Mouse (Mus musculus) intestine, embryonic 15.5 days (tissue): Measurements from ENCODE around the gene Rnf8. TPM values are rescaled to one million over a fixed set of nuclear protein-coding genes. Genes with fewer than 3 reads are reported as not detected.

Experiments used
- ATAC-seq: fragments of 200-750 bp; cut with Nextera tagmentation; 2 replicates; pipeline ENCODE4 v1.8.0; 2017; ENCODE audit warnings: moderate TSS enrichment, moderate library complexity
- H3K27ac ChIP-seq: fragments of 300-500 bp; sonication (generic); 2 replicates; pipeline ENCODE4 v1.5.1; 2015; ENCODE audit warnings: mild to moderate bottlenecking, inconsistent platforms
- H3K27me3 ChIP-seq: fragments of 300-500 bp; sonication (generic); replicated peaks from 2 replicates; pipeline ENCODE4 v1.6.1; 2015; ENCODE audit warnings: inconsistent platforms
- H3K36me3 ChIP-seq: fragments of 300-500 bp; sonication (generic); 2 replicates; pipeline ENCODE4 v1.6.1; 2015; ENCODE audit warnings: inconsistent platforms
- H3K4me1 ChIP-seq: fragments of 300-500 bp; sonication (generic); replicated peaks from 2 replicates; pipeline ENCODE4 v1.6.1; 2015; ENCODE audit warnings: inconsistent platforms
- H3K4me2 ChIP-seq: fragments of 300-500 bp; sonication (generic); replicated peaks from 2 replicates; pipeline ENCODE4 v1.6.1; 2015; ENCODE audit warnings: mild to moderate bottlenecking, inconsistent platforms
- H3K4me3 ChIP-seq: fragments of 300-500 bp; sonication (generic); replicated peaks from 2 replicates; pipeline ENCODE4 v1.5.1; 2015; ENCODE audit warnings: inconsistent platforms
- H3K9ac ChIP-seq: fragments of 300-500 bp; sonication (generic); 2 replicates; pipeline ENCODE4 v1.6.1; 2015; ENCODE audit warnings: inconsistent platforms
- H3K9me3 ChIP-seq: fragments of 300-500 bp; sonication (generic); 2 replicates; pipeline ENCODE4 v1.6.1; 2016; ENCODE audit warnings: inconsistent platforms
- WGBS: fragments of 180-500 bp; shearing (Covaris S2); methylation state at CpG from one replicate; pipeline ENCODE4 v1.1.7; 2015; 5-methylcytosine and 5-hydroxymethylcytosine counted together
- polyA plus RNA-seq: library from polyadenylated mRNA; unstranded; fragments of >200 nt; fragmentation: Nextera tagmentation; extraction: Ambion mirVana; gene quantifications from 2 replicates; pipeline ENCODE4 v1.2.1, GENCODE M21; 2015

The Rnf8 gene
- polyA plus RNA-seq, 1 experiment from 2014 or later: 62.8 TPM

DNA sequence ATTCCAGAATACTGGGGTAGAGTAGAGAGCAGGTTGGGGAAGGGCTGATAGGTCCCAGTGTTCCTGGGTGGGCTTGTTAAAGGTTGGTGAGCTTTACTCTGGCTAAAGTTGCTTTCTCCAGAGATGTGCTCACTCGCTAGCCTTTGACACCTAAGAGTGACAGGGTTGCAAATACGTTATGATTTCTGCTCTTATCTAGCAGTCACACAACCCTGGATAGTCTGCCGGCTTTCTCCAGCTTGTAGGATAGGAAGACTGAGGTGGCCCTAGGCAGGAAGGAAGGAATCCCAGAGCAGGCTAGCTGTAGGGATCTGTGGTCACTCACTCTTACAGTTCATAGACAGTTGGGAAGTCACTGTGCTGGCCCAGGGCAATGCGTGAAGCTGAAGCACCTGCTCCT, 69.7 kb downstream of the Rnf8 start:
- H3K4me2 ChIP-seq: no peak overlapping the region
- no peak overlapping the region for H3K27ac ChIP-seq
- no peak for ATAC-seq
- WGBS: 92% methylated on average over 4 of the region's 4 CpGs
- no peaks in the 10 kb centered on the region for H3K9me3 ChIP-seq
- H3K4me1 ChIP-seq: no peaks in the 10 kb centered on the region
- peaks cover 42% of the 10 kb centered on the region for H3K36me3 ChIP-seq
- H3K27me3 ChIP-seq: no peaks in the 10 kb centered on the region
- no peak overlapping the region for H3K4me3 ChIP-seq
- no peak overlapping the region for H3K9ac ChIP-seq

DNA sequence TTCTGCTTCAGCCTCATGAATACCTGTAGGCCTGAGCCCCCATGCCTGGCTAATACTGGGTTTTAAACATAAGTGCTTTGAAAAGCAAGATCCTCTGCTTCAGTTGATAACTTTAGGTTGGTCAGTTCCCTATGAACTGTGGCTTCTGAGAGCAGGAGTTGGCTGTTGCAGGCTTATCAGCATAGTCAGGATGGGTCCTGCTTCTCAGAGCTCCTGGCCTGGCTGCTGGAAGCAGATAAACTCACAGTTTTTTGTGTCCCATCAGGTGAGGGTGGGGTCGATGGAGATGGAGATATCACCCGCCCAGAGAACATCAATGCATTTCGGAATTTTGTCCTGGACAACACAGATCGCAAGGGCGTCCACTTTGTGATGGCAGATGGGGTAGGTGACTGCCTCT, 72.2 kb downstream of the Rnf8 start:
- no peaks in the 10 kb centered on the region for H3K27me3 ChIP-seq
- H3K27ac ChIP-seq: no peak overlapping the region
- H3K4me3 ChIP-seq: no peak overlapping the region
- H3K36me3 ChIP-seq: peaks cover 45% of the 10 kb centered on the region
- WGBS: 97% methylated on average over 5 of the region's 5 CpGs
- no peak overlapping the region for H3K9ac ChIP-seq
- no peaks in the 10 kb centered on the region for H3K9me3 ChIP-seq
- H3K4me1 ChIP-seq: no peaks in the 10 kb centered on the region
- no peak for ATAC-seq
- no peak overlapping the region for H3K4me2 ChIP-seq

DNA sequence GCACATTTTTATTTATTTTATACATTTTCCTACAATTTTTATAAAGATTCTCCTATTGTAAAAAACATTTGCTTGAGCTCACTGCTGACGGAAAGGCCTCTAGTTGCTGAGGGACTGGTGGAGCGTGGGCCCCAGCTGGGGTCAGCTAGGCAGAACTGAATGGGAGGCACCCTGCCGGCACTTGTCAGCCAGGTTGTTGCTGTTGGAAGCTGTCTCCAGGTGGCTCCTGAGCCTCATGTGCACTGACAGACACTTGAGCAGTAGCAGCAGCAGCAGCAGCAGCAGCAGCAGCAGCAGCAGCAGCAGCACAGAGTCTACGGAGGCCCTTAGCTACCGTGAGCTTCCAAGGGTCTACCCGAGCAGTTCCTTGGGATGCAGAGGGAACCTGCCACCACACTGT, 72.8 kb downstream of the Rnf8 start:
- H3K36me3 ChIP-seq: peaks cover 39% of the 10 kb centered on the region
- H3K27me3 ChIP-seq: no peaks in the 10 kb centered on the region
- 90% methylated on average over 6 of the region's 6 CpGs for WGBS
- H3K4me2 ChIP-seq: no peak overlapping the region
- no peak overlapping the region for H3K27ac ChIP-seq
- H3K9ac ChIP-seq: no peak overlapping the region
- no peaks in the 10 kb centered on the region for H3K9me3 ChIP-seq
- no peak overlapping the region for H3K4me3 ChIP-seq
- ATAC-seq: no peak
- no peaks in the 10 kb centered on the region for H3K4me1 ChIP-seq

DNA sequence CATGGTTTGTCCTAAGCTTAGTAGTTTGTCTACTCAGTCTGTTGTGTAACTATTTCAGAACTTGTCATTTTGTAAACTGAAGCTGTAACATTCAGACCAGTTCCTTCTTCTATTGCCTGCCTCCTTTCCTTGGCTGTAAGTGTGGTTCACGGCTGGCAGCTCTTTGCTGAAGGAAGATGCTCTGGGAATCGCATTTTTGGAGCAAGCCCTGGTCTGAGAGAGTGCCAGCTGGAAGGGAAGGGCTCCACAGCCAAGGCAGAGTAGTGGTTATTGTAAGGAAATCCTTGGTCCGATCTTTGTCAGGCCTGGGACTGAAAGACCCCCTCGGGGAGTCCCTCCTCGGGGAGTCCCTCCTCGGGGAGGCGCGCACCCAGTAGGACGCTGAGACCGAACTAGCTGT, 74.0 kb downstream of the Rnf8 start:
- Histone ChIP-seq H3K4me3 (no peak overlapping the region), H3K27me3 (no peaks in the 10 kb centered on the region), H3K27ac (no peak overlapping the region), H3K36me3 (peaks cover 35% of the 10 kb centered on the region), H3K4me1 (no peaks in the 10 kb centered on the region), H3K4me2 (no peak overlapping the region), H3K9me3 (no peaks in the 10 kb centered on the region), H3K9ac (no peak overlapping the region)
- no peak for ATAC-seq
- WGBS: 96% methylated on average over 10 of the region's 10 CpGs

DNA sequence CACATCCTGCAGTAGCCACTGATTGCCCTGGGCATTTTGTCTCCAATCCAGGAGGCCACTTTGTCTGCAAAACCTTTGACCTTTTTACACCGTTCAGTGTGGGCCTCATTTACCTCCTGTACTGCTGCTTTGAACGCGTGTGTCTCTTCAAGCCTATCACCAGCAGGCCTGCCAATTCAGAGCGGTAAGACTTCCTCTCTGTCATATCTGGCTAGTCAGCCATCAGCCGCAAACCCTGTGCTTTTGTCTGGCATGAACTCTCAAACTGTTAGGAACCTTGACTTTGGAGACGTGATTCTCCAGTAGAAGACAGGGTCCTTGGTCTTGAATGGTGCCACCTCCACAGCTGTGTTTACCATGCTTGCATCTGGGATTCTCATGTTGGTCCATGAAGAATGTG, 75.7 kb downstream of the Rnf8 start:
- H3K27me3 ChIP-seq: no peaks in the 10 kb centered on the region
- H3K4me3 ChIP-seq: no peak overlapping the region
- H3K27ac ChIP-seq: no peak overlapping the region
- no peaks in the 10 kb centered on the region for H3K9me3 ChIP-seq
- peaks cover 37% of the 10 kb centered on the region for H3K36me3 ChIP-seq
- H3K4me2 ChIP-seq: no peak overlapping the region
- ATAC-seq: no peak
- H3K9ac ChIP-seq: no peak overlapping the region
- H3K4me1 ChIP-seq: no peaks in the 10 kb centered on the region
- WGBS: 79% methylated on average over 6 of the region's 6 CpGs

DNA sequence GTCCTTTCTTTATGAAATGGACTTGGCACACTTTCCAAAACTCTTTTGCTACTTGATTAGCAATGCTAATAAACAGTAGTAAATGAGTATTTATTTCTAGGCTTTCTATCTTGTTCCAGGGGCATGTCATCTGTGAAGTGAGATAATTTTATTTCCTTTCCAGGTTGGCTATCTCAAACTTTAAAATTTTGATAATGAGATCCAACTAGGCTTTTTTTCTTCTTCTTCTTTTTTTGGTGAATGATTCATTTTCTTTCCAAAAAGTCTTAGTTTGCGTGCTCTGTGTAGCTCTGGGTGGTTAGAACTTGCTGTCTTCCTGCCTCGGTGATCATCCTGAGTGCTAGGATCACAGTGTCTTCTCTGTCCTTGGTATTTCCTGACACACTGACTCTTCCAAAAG, 78.2 kb downstream of the Rnf8 start:
- WGBS: 84% methylated on average over 2 of the region's 2 CpGs
- Histone ChIP-seq H3K9me3 (no peaks in the 10 kb centered on the region), H3K36me3 (peaks cover 38% of the 10 kb centered on the region), H3K4me1 (no peaks in the 10 kb centered on the region), H3K27me3 (no peaks in the 10 kb centered on the region), H3K27ac (no peak overlapping the region), H3K9ac (no peak overlapping the region), H3K4me2 (no peak overlapping the region), H3K4me3 (no peak overlapping the region)
- ATAC-seq: no peak

DNA sequence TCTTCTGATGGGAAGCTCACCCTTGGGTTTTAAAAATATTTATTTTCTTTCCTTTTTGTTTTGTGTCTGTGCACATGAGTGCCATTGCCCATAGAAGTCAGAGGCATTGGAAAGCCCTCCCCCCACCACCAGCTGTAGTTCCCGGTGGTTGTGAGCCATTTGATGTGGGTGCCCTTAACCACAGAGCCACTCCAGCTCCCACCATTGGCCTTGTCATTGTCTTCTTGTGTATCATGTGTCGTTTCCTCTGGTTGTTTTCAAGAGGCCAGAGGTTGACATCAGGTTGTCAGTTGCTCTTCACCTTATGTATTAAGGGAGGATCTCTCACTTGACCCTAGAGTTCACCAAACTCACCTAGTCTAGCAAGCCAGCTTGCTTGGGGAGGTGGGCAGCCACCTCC, 79.0 kb downstream of the Rnf8 start:
- WGBS: 77% methylated on average over 2 of the region's 2 CpGs
- H3K4me1 ChIP-seq: no peaks in the 10 kb centered on the region
- no peaks in the 10 kb centered on the region for H3K9me3 ChIP-seq
- H3K9ac ChIP-seq: no peak overlapping the region
- no peak overlapping the region for H3K4me3 ChIP-seq
- H3K36me3 ChIP-seq: peaks cover 41% of the 10 kb centered on the region
- no peak for ATAC-seq
- no peak overlapping the region for H3K4me2 ChIP-seq
- no peaks in the 10 kb centered on the region for H3K27me3 ChIP-seq
- no peak overlapping the region for H3K27ac ChIP-seq

DNA sequence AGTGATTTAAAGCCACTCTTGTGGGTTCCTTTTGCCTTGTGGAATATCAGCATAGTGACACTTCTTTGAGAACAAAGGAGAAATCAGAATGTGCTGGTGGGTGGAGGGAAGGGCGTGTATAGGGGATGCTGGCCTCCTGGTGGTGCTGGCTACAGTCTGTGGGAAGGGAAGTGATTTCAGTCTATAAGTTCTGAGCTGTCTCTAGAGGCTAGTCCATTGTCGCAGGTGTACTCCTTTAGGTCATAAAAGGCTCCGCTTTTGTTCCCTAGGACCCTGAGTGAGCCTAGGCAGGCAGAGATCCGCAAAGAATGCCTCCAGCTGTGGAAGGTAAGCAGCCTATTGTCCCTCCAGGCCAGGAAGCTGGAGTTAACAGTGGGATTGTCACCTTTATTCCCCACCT, 79.9 kb downstream of the Rnf8 start:
- 76% methylated on average over 4 of the region's 4 CpGs for WGBS
- Histone ChIP-seq H3K27ac (no peak overlapping the region), H3K4me1 (no peaks in the 10 kb centered on the region), H3K9ac (no peak overlapping the region), H3K4me3 (no peak overlapping the region), H3K36me3 (peaks cover 44% of the 10 kb centered on the region), H3K4me2 (no peak overlapping the region), H3K27me3 (no peaks in the 10 kb centered on the region), H3K9me3 (no peaks in the 10 kb centered on the region)
- ATAC-seq: no peak

Other genes starting within 250 kb of the Rnf8 start
- 13.4 TPM in 2 replicates for gene Pim1, start 124.0 kb upstream of the Rnf8 start, polyA plus RNA-seq
- gene Gm17657, start 65.2 kb upstream of the Rnf8 start, polyA plus RNA-seq: not detected in 2 replicates
- gene Tbc1d22b, start 65.0 kb upstream of the Rnf8 start, polyA plus RNA-seq: 13.1 and 13.8 TPM in 2 replicates
- 0.49 and 0.80 TPM in 2 replicates for gene Tmem217, start 62.4 kb upstream of the Rnf8 start, polyA plus RNA-seq
- gene Gm28043, start 86 bp downstream of the Rnf8 start, polyA plus RNA-seq: 2.4 and 2.7 TPM in 2 replicates
- gene Cmtr1, start 45.8 kb downstream of the Rnf8 start, polyA plus RNA-seq: 91.1 and 94.7 TPM in 2 replicates
- 12.2 and 14.0 TPM in 2 replicates for gene Ccdc167, start 102.3 kb downstream of the Rnf8 start, polyA plus RNA-seq